Mouse (Mus musculus) cerebellum, postnatal 36 days (tissue): ENCODE measurements around the gene Atxn1.

Experiments used
- DNase-seq, 2 experiments: peaks; one replicate each; pipeline ENCODE4 v3.0.0; 2021 to 2022; ENCODE audit warnings: mixed read lengths in 2 of 2

Gene Atxn1

GRCm38 (mm10) chr13:45661283-45662185 lies 303.3 kb downstream of the Atxn1 start:
- no peak for DNase-seq

GRCm38 (mm10) chr13:45659813-45660212 lies 305.0 kb downstream of the Atxn1 start:
- DNase-seq = no peak

GRCm38 (mm10) chr13:45658343-45658742 lies 306.5 kb downstream of the Atxn1 start:
- no peak for DNase-seq

GRCm38 (mm10) chr13:45657176-45657575 lies 307.6 kb downstream of the Atxn1 start:
- no peak for DNase-seq

GRCm38 (mm10) chr13:45651652-45652241 lies 313.1 kb downstream of the Atxn1 start:
- DNase-seq = no peak

- DNase-seq = no peak
Measured at GRCm38 (mm10) chr13:45649197-45649812, 315.5 kb downstream of the Atxn1 start.

- no peak for DNase-seq
Measured at GRCm38 (mm10) chr13:45643780-45644395, 320.9 kb downstream of the Atxn1 start.

- DNase-seq = no peak
Measured at GRCm38 (mm10) chr13:45642913-45643312, 321.9 kb downstream of the Atxn1 start.

GRCm38 (mm10) chr13:45640431-45640830 lies 324.4 kb downstream of the Atxn1 start:
- DNase-seq = no peak

GRCm38 (mm10) chr13:45638281-45638680 lies 326.5 kb downstream of the Atxn1 start:
- DNase-seq = no peak

- DNase-seq = peak; percentile 15 to 16
Measured at GRCm38 (mm10) chr13:45637324-45637723, 327.5 kb downstream of the Atxn1 start.

- DNase-seq = peak; percentile 6 to 9
Measured at GRCm38 (mm10) chr13:45636435-45636834, 328.4 kb downstream of the Atxn1 start.

GRCm38 (mm10) chr13:45633918-45634317 lies 330.9 kb downstream of the Atxn1 start:
- no peak for DNase-seq

- peak in 1 of 2 experiments; percentile 17 for DNase-seq
Measured at GRCm38 (mm10) chr13:45632133-45632532, 332.7 kb downstream of the Atxn1 start.

GRCm38 (mm10) chr13:45630518-45631290 lies 334.1 kb downstream of the Atxn1 start:
- no peak for DNase-seq

- no peak for DNase-seq
Measured at GRCm38 (mm10) chr13:45629750-45630149, 335.1 kb downstream of the Atxn1 start.

GRCm38 (mm10) chr13:45628341-45628740 lies 336.5 kb downstream of the Atxn1 start:
- DNase-seq = no peak

- no peak for DNase-seq
Measured at GRCm38 (mm10) chr13:45627206-45627751, 337.5 kb downstream of the Atxn1 start.

GRCm38 (mm10) chr13:45625740-45626139 lies 339.1 kb downstream of the Atxn1 start:
- no peak for DNase-seq

- no peak for DNase-seq
Measured at GRCm38 (mm10) chr13:45623846-45624245, 341.0 kb downstream of the Atxn1 start.

GRCm38 (mm10) chr13:45622871-45623546 lies 341.8 kb downstream of the Atxn1 start:
- peak; percentile 21 to 33 for DNase-seq
